Mouse (Mus musculus) heart, embryonic 11.5 days (tissue): Measurements from ENCODE around the gene Cdc27. TPM values are rescaled to one million over a fixed set of nuclear protein-coding genes. Genes with fewer than 3 reads are reported as not detected.

Experiments used
- ATAC-seq: fragments of 200-750 bp; cut with Nextera tagmentation; replicated peaks from 2 replicates; pipeline ENCODE4 v1.8.0; 2017; ENCODE audit warnings: moderate library complexity; ENCODE audit not compliant: insufficient number of reproducible peaks, low FRiP score, low TSS enrichment
- H3K27ac ChIP-seq: fragments of 300-500 bp; sonication (generic); 2 replicates; pipeline ENCODE4 v1.5.1; 2014; ENCODE audit warnings: mild to moderate bottlenecking, low read depth, low read length
- H3K27me3 ChIP-seq: fragments of 300-500 bp; sonication (generic); 2 replicates; pipeline ENCODE4 v1.6.1; 2014; ENCODE audit warnings: mild to moderate bottlenecking, low read length, mixed read lengths; ENCODE audit not compliant: control insufficient read depth, insufficient read depth
- H3K36me3 ChIP-seq: fragments of 300-500 bp; sonication (generic); 2 replicates; pipeline ENCODE4 v1.6.1; 2014; ENCODE audit warnings: mild to moderate bottlenecking, low read length, moderate library complexity, mixed read lengths; ENCODE audit not compliant: control insufficient read depth, insufficient read depth
- H3K4me1 ChIP-seq: fragments of 300-500 bp; sonication (generic); 2 replicates; pipeline ENCODE4 v1.6.1; 2014; ENCODE audit warnings: low read length; ENCODE audit not compliant: control insufficient read depth, insufficient read depth
- H3K4me2 ChIP-seq: fragments of 300-500 bp; sonication (generic); 2 replicates; pipeline ENCODE4 v1.6.1; 2014; ENCODE audit warnings: mild to moderate bottlenecking, moderate library complexity
- H3K4me3 ChIP-seq: fragments of 300-500 bp; sonication (generic); 2 replicates; pipeline ENCODE4 v1.5.1; 2014; ENCODE audit warnings: low read depth, low read length
- H3K9ac ChIP-seq: fragments of 300-500 bp; sonication (generic); 2 replicates; pipeline ENCODE4 v1.6.1; 2014; ENCODE audit warnings: mild to moderate bottlenecking, low read depth, low read length, moderate library complexity
- H3K9me3 ChIP-seq: fragments of 300-500 bp; sonication (generic); replicated peaks from 2 replicates; pipeline ENCODE4 v1.6.1; 2016; ENCODE audit warnings: low read length; ENCODE audit not compliant: control insufficient read depth
- WGBS: fragments of 180-500 bp; shearing (Covaris S2); extraction: QIAGEN DNeasy Blood & Tissue Kit; methylation state at CpG from one replicate; pipeline ENCODE4 v1.1.7; 2014; ENCODE audit not compliant: insufficient replicate concordance; 5-methylcytosine and 5-hydroxymethylcytosine counted together
- polyA plus RNA-seq: library from polyadenylated mRNA; unstranded; fragments of >200 nt; fragmentation: Nextera tagmentation; extraction: Ambion mirVana; gene quantifications from 2 replicates; pipeline ENCODE4 v1.2.1, GENCODE M21; 2014

Gene Cdc27
- polyA plus RNA-seq, 1 experiment from 2014 or later, result 34.4 TPM

GRCm38 (mm10) chr11:104585495-104585894, 35.1 kb upstream of the Cdc27 start:
- Histone ChIP-seq H3K4me1 (peaks cover 16% of the 10 kb centered on the region), H3K4me2 (no peak overlapping the region), H3K9ac (no peak overlapping the region), H3K27me3 (no peaks in the 10 kb centered on the region), H3K4me3 (no peak overlapping the region), H3K36me3 (peaks cover 20% of the 10 kb centered on the region), H3K9me3 (no peaks in the 10 kb centered on the region), H3K27ac (no peak overlapping the region)
- no peak for ATAC-seq
- 57% methylated on average over 5 of the region's 5 CpGs for WGBS

- no peaks in the 10 kb centered on the region for H3K27me3 ChIP-seq
- H3K4me1 ChIP-seq, result peaks cover 25% of the 10 kb centered on the region
- H3K36me3 ChIP-seq, result peaks cover 20% of the 10 kb centered on the region
- H3K9ac ChIP-seq, result 0 out of 2 replicates have a peak overlapping the region, but pooled peaks have one; percentile 2
- ATAC-seq, result no peak
- no peak overlapping the region for H3K4me3 ChIP-seq
- H3K4me2 ChIP-seq, result peak overlapping the region; percentile 43; the same call in 1 of the 2 replicates
- WGBS, result 59% methylated on average over 13 of the region's 13 CpGs
- H3K27ac ChIP-seq, result peak overlapping the region; percentile 32; the same call in 1 of the 2 replicates
- H3K9me3 ChIP-seq, result no peaks in the 10 kb centered on the region
Observed at GRCm38 (mm10) chr11:104582630-104583364, 32.4 kb upstream of the Cdc27 start.

GRCm38 (mm10) chr11:104582308-104582606, 31.8 kb upstream of the Cdc27 start:
- Histone ChIP-seq H3K27ac (0 out of 2 replicates have a peak overlapping the region, but pooled peaks have one; percentile 41), H3K9me3 (no peaks in the 10 kb centered on the region), H3K4me2 (peak overlapping the region; percentile 43; the same call in 1 of the 2 replicates), H3K4me3 (no peak overlapping the region), H3K4me1 (peaks cover 26% of the 10 kb centered on the region), H3K27me3 (no peaks in the 10 kb centered on the region), H3K36me3 (peaks cover 20% of the 10 kb centered on the region), H3K9ac (0 out of 2 replicates have a peak overlapping the region, but pooled peaks have one; percentile 2)
- ATAC-seq, result no peak
- 71% methylated on average over 2 of the region's 2 CpGs for WGBS

GRCm38 (mm10) chr11:104581446-104582307, 31.3 kb upstream of the Cdc27 start:
- H3K4me3 ChIP-seq, result 0 out of 2 replicates have a peak overlapping the region, but pooled peaks have one; percentile 4
- ATAC-seq, result no peak
- peaks cover 29% of the 10 kb centered on the region for H3K4me1 ChIP-seq
- H3K27ac ChIP-seq, result peak overlapping the region; percentile 41; the same call in 1 of the 2 replicates
- H3K9me3 ChIP-seq, result no peaks in the 10 kb centered on the region
- 58% methylated on average over 18 of the region's 18 CpGs for WGBS
- H3K27me3 ChIP-seq, result no peaks in the 10 kb centered on the region
- peak overlapping the region; percentile 43; the same call in 1 of the 2 replicates for H3K4me2 ChIP-seq
- 0 out of 2 replicates have a peak overlapping the region, but pooled peaks have one; percentile 2 for H3K9ac ChIP-seq
- H3K36me3 ChIP-seq, result peaks cover 20% of the 10 kb centered on the region

GRCm38 (mm10) chr11:104580606-104581005, 30.2 kb upstream of the Cdc27 start:
- H3K4me1 ChIP-seq, result peaks cover 29% of the 10 kb centered on the region

GRCm38 (mm10) chr11:104580091-104580490, 29.7 kb upstream of the Cdc27 start:
- Histone ChIP-seq H3K27ac (no peak overlapping the region), H3K27me3 (no peaks in the 10 kb centered on the region), H3K4me1 (peaks cover 29% of the 10 kb centered on the region), H3K36me3 (peaks cover 10% of the 10 kb centered on the region; the same call in 1 of the 2 replicates), H3K4me2 (peak overlapping the region; percentile 76), H3K4me3 (peak overlapping the region; percentile 58), H3K9ac (peak overlapping the region; percentile 94), H3K9me3 (no peaks in the 10 kb centered on the region)
- WGBS, result 42% methylated on average over 6 of the region's 6 CpGs
- no peak for ATAC-seq

More at GRCm38 (mm10) chr11:104580606-104581005, 30.2 kb upstream of the Cdc27 start:
- Histone ChIP-seq H3K4me2 (peak overlapping the region; percentile 76), H3K27me3 (no peaks in the 10 kb centered on the region), H3K36me3 (peaks cover 15% of the 10 kb centered on the region; the same call in 1 of the 2 replicates), H3K4me3 (peak overlapping the region; percentile 58; the same call in 1 of the 2 replicates), H3K27ac (no peak overlapping the region), H3K9me3 (no peaks in the 10 kb centered on the region), H3K9ac (peak overlapping the region; percentile 94; the same call in 1 of the 2 replicates)
- no peak for ATAC-seq
- 81% methylated on average over 5 of the region's 5 CpGs for WGBS

- H3K36me3 ChIP-seq, result peaks cover 9% of the 10 kb centered on the region; the same call in 1 of the 2 replicates
- no peaks in the 10 kb centered on the region for H3K27me3 ChIP-seq
- peaks cover 29% of the 10 kb centered on the region for H3K4me1 ChIP-seq
- H3K4me3 ChIP-seq, result peak overlapping the region; percentile 58
- H3K9me3 ChIP-seq, result no peaks in the 10 kb centered on the region
- WGBS, result 61% methylated on average over 8 of the region's 8 CpGs
- peak overlapping the region; percentile 94 for H3K9ac ChIP-seq
- peak overlapping the region; percentile 76 for H3K4me2 ChIP-seq
- H3K27ac ChIP-seq, result peak overlapping the region; percentile 99
- no peak for ATAC-seq
Observed at GRCm38 (mm10) chr11:104579575-104579974, 29.2 kb upstream of the Cdc27 start.

- H3K9me3 ChIP-seq, result no peaks in the 10 kb centered on the region
- 58% methylated on average over 9 of the region's 9 CpGs for WGBS
- ATAC-seq, result no peak
- peaks cover 6% of the 10 kb centered on the region; the same call in 1 of the 2 replicates for H3K36me3 ChIP-seq
- peaks cover 29% of the 10 kb centered on the region for H3K4me1 ChIP-seq
- H3K27me3 ChIP-seq, result no peaks in the 10 kb centered on the region
- H3K9ac ChIP-seq, result peak overlapping the region; percentile 94
- H3K27ac ChIP-seq, result peak overlapping the region; percentile 99
- peak overlapping the region; percentile 76 for H3K4me2 ChIP-seq
- H3K4me3 ChIP-seq, result peak overlapping the region; percentile 58
Observed at GRCm38 (mm10) chr11:104579084-104579483, 28.7 kb upstream of the Cdc27 start.
